Mouse (Mus musculus) right cerebral cortex, postnatal 25 days (tissue): ENCODE measurements around the gene Ssc5d.

ENCODE experiments used
- DNase-seq: peaks from one replicate; pipeline ENCODE4 v3.0.0; 2022

Ssc5d gene

DNA sequence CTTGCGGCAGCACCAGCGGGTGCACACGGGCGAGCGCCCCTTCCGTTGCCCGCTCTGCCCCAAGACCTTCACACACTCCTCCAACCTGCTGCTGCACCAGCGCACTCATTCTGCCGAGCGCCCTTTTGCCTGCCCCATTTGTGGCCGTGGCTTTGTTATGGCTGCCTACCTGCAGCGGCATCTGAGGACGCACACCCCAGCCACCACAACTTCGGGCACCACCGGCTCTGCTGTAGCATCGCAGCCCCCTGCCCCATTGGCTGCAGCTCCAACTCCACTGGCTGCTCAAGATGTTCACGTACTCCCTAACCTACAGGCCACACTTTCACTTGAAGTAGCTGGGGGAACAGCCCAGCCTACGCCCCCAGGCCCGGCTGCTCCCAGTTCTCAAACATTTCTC is 5.1 kb upstream of the Ssc5d start:
- no peak for DNase-seq

GRCm38 (mm10) chr7:4920976-4921823 is 4.4 kb upstream of the Ssc5d start:
- no peak for DNase-seq

DNA sequence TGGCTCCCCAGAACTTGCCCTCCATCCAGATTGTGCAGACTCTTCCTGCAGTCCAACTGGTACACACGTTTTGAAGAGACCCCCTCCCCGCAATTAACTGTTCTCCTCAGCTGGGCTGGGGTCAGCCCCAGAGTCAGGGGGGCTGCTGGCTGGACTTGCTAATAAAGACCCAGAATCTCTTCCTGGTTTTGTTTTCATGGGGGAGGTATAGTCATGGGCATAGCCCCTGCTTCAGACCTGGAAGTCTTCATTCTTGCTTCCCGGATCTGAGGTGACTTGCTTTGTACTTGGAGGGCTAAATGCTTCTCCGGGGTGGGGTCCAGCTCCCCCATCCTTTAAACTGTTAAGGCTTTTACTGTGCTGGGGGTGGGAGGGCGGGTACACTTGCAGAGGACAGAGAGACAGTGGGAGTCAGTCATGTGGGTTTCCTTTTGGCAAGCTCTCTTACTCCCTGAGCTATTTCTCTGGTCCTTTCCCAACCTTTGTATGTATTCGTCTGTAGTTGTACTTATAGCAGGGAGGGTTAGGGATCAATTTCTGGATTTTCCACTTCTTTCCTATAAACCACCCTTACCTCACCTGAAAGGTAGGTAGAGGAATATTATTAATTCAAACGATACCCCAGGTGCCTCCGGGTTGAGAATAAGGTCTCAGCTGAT is 3.6 kb upstream of the Ssc5d start, which contains the start of gene Nat14:
Gene Nat14 (plus strand): TSS at position 205 of the 659 bp plus-strand sequence.
- no peak for DNase-seq

DNA sequence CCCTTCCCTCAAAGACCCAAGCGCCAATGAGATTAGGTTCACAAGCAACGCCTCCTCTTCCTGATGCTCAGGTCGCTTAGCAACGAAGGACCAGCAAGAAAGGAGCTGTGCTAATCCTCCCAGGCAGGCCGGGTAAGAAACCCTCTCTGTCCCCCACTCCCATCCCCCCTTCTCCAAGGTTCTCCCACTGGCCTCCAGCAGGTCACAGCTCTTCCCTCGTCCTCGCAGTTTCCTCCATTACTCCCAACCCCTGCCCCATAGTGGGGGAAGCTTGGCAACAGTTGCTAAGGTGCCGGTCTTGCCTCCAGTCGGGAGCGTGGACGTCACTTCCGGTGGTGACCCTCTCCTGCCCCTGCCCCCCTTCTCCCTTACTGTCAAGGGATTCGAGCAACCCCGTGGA is 3.1 kb upstream of the Ssc5d start:
- peak; percentile 86 for DNase-seq

GRCm38 (mm10) chr7:4922931-4923565 is 2.5 kb upstream of the Ssc5d start:
- DNase-seq, result peak; percentile 70

DNA sequence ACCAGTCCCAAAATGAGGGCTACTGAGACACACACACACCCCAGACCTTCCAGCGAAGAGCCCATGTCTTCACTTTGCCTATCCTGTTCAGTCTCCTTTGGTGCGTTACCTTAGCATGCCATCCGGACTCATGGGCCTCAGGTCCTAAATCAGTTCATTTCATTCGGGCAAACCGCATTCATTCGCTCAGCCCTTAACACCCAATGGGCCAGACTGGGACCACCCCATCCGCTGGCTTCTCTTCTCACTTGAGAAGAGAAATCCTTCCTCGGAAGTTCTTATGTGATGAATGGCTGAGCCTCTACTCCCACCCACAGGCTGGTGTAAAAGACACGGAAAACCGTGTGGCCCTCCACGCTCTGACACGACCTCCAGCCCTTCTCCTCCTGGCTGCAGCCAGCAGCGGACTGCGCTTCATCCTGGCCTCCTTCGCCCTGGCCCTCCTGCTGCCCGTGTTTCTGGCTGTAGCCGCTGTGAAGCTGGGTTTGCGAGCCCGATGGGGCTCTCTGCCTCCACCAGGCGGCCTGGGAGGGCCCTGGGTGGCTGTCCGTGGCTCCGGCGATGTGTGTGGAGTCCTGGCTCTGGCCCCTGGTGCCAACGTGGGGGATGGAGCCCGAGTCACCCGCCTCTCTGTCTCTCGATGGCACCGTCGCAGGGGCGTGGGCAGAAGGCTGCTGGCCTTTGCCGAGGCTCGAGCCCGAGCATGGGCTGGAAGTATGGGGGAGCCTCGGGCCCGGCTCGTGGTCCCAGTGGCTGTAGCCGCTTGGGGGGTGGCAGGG is 1.8 kb upstream of the Ssc5d start:
- peak; percentile 70 for DNase-seq

GRCm38 (mm10) chr7:4924483-4924882 is 1.1 kb upstream of the Ssc5d start:
- DNase-seq, result no peak

- no peak for DNase-seq
Measured at GRCm38 (mm10) chr7:4924891-4925301, 689 bp upstream of the Ssc5d start.

- DNase-seq, result no peak
Measured at GRCm38 (mm10) chr7:4926849-4927248, 1.3 kb downstream of the Ssc5d start.

DNA sequence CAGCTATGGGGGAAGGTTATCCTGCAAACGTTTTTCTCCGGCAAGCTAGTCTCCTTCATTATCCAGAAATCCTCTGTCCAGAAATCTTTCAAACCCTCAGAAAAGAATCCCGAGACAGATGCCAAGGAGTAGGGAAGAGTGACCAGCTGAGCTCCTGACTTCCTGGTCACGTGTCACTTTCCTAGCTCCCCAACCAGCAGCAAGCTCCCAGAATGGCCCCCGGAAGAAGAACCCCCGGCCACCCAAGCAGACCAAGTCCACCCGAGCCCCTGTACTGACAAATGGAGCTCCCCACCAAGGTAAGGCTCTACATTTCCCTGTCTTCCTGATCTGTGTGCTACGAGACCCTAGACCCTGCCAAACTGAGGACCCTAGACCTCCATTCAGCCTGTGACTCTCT is 2.1 kb downstream of the Ssc5d start:
- no peak for DNase-seq

DNA sequence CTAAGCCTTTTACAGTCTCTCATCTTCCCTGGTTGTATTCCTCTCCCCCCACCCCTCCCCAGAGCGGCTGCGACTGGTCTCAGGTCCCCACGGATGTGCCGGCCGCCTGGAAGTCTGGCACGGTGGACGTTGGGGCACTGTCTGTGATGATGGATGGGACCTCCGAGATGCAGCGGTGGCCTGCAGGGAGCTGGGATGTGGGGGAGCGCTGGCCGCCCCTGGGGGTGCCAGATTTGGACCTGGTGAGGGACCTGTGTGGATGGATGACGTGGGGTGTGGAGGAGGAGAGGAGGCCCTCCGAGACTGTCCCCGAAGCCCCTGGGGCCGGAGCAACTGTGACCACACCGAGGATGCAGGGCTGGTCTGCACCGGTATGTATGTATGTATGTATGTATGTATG is 2.7 kb downstream of the Ssc5d start:
- DNase-seq, result no peak

GRCm38 (mm10) chr7:4933103-4933502 is 7.5 kb downstream of the Ssc5d start:
- no peak for DNase-seq

DNA sequence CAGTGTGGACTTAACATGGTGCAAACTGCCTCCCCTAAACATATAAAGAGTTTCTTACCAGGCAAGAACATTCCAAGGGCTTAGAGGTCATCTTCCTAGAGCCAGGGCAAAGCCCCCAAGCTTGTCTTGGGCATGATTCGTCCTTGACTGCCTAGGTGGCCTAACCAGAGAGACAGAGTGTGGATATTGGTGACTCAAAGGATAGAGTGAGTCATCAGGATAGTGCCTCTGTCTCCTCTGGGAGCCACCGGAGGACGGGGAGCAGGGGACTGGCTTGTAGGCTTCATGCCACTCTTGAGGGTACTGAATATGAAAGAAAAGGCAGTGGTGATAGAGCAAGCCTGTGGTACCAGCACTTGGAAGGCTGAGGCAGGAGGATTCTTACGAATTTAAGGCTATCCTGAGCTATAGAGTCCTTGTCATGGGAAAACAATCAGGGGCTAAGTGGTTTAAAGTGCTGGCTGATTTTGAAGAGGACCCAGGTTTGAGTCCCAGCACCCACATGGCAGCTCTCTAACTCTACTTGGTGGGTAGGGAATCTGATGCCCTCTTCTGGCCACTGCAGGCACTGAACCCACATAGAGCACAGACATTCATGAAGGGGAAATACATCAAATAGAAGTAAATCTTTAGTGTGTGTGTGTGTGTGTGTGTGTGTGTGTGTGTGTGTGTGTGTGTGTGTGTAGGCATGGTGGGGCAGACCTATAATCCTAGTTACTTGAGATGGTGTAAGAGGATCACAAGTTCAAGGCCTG is 8.8 kb downstream of the Ssc5d start:
- no peak for DNase-seq

- no peak for DNase-seq
Measured at GRCm38 (mm10) chr7:4936832-4937231, 11.2 kb downstream of the Ssc5d start.

- DNase-seq, result no peak
Measured at GRCm38 (mm10) chr7:4937392-4937791, 11.8 kb downstream of the Ssc5d start.

- no peak for DNase-seq
Measured at GRCm38 (mm10) chr7:4938456-4938855, 12.9 kb downstream of the Ssc5d start.

DNA sequence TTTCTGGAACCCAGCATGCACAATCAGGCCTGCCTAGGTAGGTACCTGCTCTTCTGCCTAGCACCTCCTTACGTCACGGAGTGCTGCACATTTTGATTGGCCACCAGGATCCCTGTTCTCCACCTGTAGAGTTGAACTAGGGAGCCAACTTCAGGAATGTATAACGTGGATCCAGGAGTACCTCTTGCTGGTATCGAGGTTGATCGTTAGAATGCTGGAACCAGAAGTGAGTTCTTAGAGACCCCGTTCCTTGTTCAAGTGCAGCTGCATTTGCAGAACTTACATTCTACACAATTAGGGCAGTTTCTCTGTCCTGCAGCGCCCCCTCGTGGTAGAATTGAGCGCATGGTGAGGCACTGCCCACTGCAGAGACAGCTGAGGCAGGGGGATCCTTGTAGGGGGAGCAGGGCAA is 14.5 kb downstream of the Ssc5d start:
- DNase-seq, result peak; percentile 68

GRCm38 (mm10) chr7:4942673-4943072 is 17.1 kb downstream of the Ssc5d start:
- no peak for DNase-seq

DNA sequence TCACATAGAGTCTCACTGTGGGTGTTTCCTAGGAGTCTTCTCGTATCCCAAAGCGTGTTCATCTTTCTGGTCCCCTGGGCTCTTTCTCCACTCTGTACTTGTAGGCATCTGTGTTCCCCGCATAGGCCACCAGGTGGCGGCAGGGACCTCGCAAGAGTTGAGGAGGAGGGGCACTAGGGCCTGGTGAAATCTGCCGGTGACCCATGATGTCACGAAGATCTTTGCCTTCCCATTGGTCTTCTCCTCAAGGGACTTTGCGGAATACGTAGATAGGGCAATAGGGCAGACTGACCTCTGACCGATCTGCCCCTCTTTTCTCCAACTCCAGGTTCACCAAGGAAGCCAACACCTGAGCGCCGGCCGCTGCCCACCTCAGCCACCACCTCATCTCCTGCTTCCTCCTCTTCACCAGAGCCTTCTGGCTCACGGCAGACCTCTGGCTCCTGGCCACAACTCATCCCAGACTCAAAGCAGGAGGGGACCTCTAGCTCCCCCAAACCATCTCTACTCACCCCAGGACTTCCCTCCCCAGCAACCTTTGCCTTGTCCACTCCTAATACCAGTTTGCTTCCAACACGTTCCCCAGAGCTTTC is 17.7 kb downstream of the Ssc5d start:
- peak; percentile 89 for DNase-seq

DNA sequence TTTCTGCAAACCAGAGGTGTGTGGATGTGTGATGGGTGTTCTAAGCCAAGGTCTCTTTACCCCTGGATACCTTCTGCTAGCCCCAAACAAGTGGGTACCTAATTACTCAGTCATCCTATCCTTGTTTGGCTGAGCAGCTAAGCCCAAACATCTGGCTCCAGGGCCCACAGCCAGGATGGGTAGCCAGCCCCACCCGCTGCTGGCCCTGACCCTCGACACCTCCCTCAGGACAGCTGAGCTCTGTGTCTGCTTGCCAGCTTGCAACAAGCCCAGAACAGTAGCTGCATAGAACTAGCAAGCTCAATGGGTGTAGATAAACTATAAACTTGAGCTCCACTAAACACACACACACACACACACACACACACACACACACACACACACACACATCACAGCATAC is 22.3 kb downstream of the Ssc5d start:
- no peak for DNase-seq

DNA sequence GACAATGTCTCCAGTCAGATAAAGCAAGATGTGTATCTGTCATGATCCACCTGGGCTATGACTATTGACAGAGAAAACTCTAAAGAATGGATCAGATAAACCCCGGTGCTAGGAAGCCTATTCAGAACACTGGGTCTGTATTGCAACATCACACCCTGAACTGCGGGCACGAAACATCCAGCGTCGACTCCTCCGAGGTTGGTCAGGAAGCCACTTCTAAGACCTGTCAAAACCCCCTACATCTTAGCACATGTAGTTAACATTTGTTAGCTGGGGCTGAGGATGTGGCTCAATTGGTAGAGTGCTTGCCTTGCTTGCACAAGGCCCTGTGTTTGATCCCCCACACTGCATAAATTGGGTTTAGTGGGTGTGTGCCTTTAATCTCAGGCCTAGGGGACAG is 22.8 kb downstream of the Ssc5d start:
- no peak for DNase-seq
